Mouse (Mus musculus) layer of hippocampus, postnatal 14 days (tissue): ENCODE data around the gene Plscr1. TPM values are rescaled to one million over a fixed set of nuclear protein-coding genes. Genes with fewer than 3 reads are reported as not detected.

Experiments
- DNase-seq, 2 experiments: peaks; one replicate each; pipeline ENCODE4 v3.0.0; 2021 to 2022; ENCODE audit warnings: low spot score in 2 of 2, mixed read lengths in 1 of 2
- microRNA-seq, 2 experiments: library from miRNA; unstranded; fragments of <30 nt; microRNA quantifications; one replicate each; pipeline ENCODE4 v1.2.0; 2021
- total RNA-seq, 2 experiments: library from RNA; stranded (reverse); gene quantifications; 2 replicates each; pipeline ENCODE4 v1.2.3; 2021

The Plscr1 gene
- total RNA-seq, 2 experiments from 2014 or later = 1.0 to 1.7 TPM

GRCm38 (mm10) chr9:92301213-92301612 is 51.7 kb downstream of the Plscr1 start:
- no peak for DNase-seq

- no peak for DNase-seq
These were observed 55.5 kb downstream of the Plscr1 start for GRCm38 (mm10) chr9:92305075-92305474.

GRCm38 (mm10) chr9:92305620-92306220 is 56.2 kb downstream of the Plscr1 start:
- no peak for DNase-seq

- no peak for DNase-seq
These were observed 59.5 kb downstream of the Plscr1 start, which contains the start of gene 1700057G04Rik for GRCm38 (mm10) chr9:92309077-92309476. Gene 1700057G04Rik, plus strand, starts transcription at chr9:92309377.

GRCm38 (mm10) chr9:92316791-92317190 is 67.2 kb downstream of the Plscr1 start:
- no peak for DNase-seq

Small RNAs within 50 kb of the gene (microRNA-seq; reads per million reads assigned to microRNA genes)
- gene Mir6386 = 0 reads per million in 2 experiments

Other genes starting within 250 kb of the Plscr1 start
- gene Plscr5, start 56.8 kb upstream of the Plscr1 start, total RNA-seq = under 1 TPM in 1 of 2 experiments, not detected in 1; 0.33 TPM
- gene Plscr2, start 25.9 kb downstream of the Plscr1 start, total RNA-seq = 1 to 10 TPM; 1.8 to 2.9 TPM
- not detected for gene 1700057G04Rik, start 59.6 kb downstream of the Plscr1 start, total RNA-seq
- 1 to 10 TPM; 1.7 to 1.8 TPM for gene Plscr4, start 207.6 kb downstream of the Plscr1 start, total RNA-seq